Mouse (Mus musculus) limb, embryonic 11.5 days (tissue): ENCODE data around the gene Lck. TPM values are rescaled to one million over a fixed set of nuclear protein-coding genes. Genes with fewer than 3 reads are reported as not detected.

Experiments
- ATAC-seq: fragments of 200-750 bp; cut with Nextera tagmentation; 2 replicates; pipeline ENCODE4 v1.8.0; 2017; ENCODE audit warnings: low read depth; ENCODE audit not compliant: insufficient number of reproducible peaks, low FRiP score, low TSS enrichment
- DNase-seq: peaks from one replicate; pipeline ENCODE4 v3.0.0-alpha.2; 2015; ENCODE audit warnings: low spot score
- H3K27ac ChIP-seq: fragments of 300-500 bp; sonication (generic); replicated peaks from 2 replicates; pipeline ENCODE4 v1.5.1; 2014; ENCODE audit warnings: low read depth, mild to moderate bottlenecking, low read length
- H3K27me3 ChIP-seq: fragments of 300-500 bp; sonication (generic); 2 replicates; pipeline ENCODE4 v1.6.1; 2014; ENCODE audit warnings: mild to moderate bottlenecking, low read length, mixed read lengths; ENCODE audit not compliant: control insufficient read depth, insufficient read depth
- H3K36me3 ChIP-seq: fragments of 300-500 bp; sonication (generic); 2 replicates; pipeline ENCODE4 v1.6.1; 2014; ENCODE audit warnings: mild to moderate bottlenecking, low read length, moderate library complexity, mixed read lengths; ENCODE audit not compliant: control insufficient read depth, insufficient read depth
- H3K4me1 ChIP-seq: fragments of 300-500 bp; sonication (generic); 2 replicates; pipeline ENCODE4 v1.6.1; 2014; ENCODE audit warnings: low read length, mixed read lengths; ENCODE audit not compliant: control insufficient read depth, insufficient read depth
- H3K4me2 ChIP-seq: fragments of 300-500 bp; sonication (generic); 2 replicates; pipeline ENCODE4 v1.6.1; 2014; ENCODE audit warnings: low read depth, mild to moderate bottlenecking, moderate library complexity; ENCODE audit not compliant: severe bottlenecking
- H3K4me3 ChIP-seq: fragments of 300-500 bp; sonication (generic); 2 replicates; pipeline ENCODE4 v1.5.1; 2014; ENCODE audit warnings: low read depth, low read length
- H3K9ac ChIP-seq: fragments of 300-500 bp; sonication (generic); 2 replicates; pipeline ENCODE4 v1.6.1; 2014; ENCODE audit warnings: mild to moderate bottlenecking, low read length
- H3K9me3 ChIP-seq: fragments of 300-500 bp; sonication (generic); 2 replicates; pipeline ENCODE4 v1.6.1; 2016; ENCODE audit warnings: low read length; ENCODE audit not compliant: control insufficient read depth
- WGBS: fragments of 180-500 bp; shearing (Covaris S2); extraction: QIAGEN DNeasy Blood & Tissue Kit; methylation state at CpG from one replicate; pipeline ENCODE4 v1.1.7; 2014; 5-methylcytosine and 5-hydroxymethylcytosine counted together
- polyA plus RNA-seq: library from polyadenylated mRNA; unstranded; fragments of >200 nt; fragmentation: Nextera tagmentation; extraction: Ambion mirVana; gene quantifications from 2 replicates; pipeline ENCODE4 v1.2.1, GENCODE M21; 2014

Gene Lck
- polyA plus RNA-seq, 1 experiment from 2014 or later: 10.7 TPM

DNA sequence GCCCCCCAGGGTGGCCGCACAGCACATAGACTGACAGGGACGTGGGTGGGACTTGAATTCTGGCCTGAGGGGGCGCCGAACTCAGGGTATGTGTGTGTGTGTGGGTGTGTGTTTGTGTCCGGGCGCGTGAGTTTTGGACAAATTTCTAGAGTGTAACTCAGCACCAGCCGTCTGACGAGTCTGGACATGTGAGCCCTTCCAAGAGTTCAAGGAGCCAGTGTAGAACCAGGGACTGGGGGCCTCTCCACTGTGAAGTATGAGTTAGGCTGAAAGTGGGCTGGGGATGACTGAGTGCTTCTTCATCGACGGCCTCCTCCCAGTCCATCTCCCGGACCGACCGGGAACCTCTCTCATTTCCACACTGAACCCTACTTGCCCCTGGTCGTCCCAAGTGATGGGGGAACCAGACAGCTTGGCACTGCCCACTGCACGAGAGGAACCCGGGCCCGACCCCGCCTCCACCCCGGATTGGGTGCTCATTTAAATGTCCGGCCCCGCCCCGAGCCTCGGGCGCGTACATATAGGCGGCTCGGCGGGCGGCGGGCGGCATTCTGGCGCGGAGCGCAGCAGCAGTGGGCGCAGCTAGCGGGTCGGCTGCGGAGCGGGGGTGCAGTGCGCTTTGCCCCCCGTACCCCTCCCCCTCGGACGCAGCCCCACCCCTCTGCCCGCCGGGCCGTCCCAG lies 60.2 kb downstream of the Lck start, which contains the start of gene Marcksl1:
TSS of gene Marcksl1 (plus strand) at position 496 of the 682 bp plus-strand sequence.
- Histone ChIP-seq H3K4me1 (peaks cover 10% of the 10 kb centered on the region; the same call in 1 of the 2 replicates), H3K9ac (peak within 1 kb of the TSS; percentile 100)
- ATAC-seq: peak; percentile 82

DNA sequence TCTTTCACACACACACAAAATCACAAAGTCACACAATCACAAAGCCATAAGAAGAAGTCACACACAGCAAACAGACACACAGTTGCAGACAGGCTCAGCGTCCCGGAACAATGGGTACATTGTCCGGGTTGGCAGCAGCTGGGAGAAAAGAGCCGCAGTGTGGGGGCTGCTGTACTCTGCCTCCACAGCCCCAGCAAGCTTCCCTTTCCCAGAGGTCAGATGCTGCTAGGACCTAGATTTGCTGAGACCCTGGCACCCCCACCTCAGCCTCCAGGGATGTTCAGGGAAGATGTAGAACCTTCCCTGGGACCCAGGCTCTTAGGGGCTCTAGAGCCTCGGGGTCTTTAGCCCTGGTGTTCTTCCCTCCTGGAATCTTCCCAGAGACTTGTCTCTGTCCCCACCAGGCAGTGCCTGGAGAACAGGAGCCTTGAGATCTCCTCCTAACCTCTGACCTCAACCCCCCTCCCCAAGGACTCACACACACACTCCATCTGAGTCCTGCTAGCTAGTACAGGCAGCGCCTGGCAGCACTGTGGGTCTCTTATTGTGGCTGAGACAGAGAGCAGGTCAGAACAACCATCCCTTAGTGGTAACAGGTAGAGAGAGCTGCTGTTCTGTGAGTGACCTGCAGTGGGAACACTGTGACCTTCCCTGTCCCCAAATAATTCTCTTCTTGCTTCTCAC lies 61.9 kb downstream of the Lck start:
- 56% methylated on average over 6 of the region's 6 CpGs for WGBS
- H3K36me3 ChIP-seq: no peaks in the 10 kb centered on the region
- no peak for ATAC-seq
- H3K27me3 ChIP-seq: no peaks in the 10 kb centered on the region
- no peaks in the 10 kb centered on the region for H3K9me3 ChIP-seq
- no peak overlapping the region for H3K4me3 ChIP-seq
- H3K4me2 ChIP-seq: peak overlapping the region; percentile 5; the same call in 1 of the 2 replicates
- no peak for DNase-seq
- H3K27ac ChIP-seq: peak overlapping the region; percentile 30; the same call in 1 of the 2 replicates
- peak overlapping the region; percentile 17; the same call in 1 of the 2 replicates for H3K9ac ChIP-seq
- H3K4me1 ChIP-seq: peaks cover 10% of the 10 kb centered on the region; the same call in 1 of the 2 replicates

More for the DNA sequence above, 60.2 kb downstream of the Lck start, which contains the start of gene Marcksl1:
- Histone ChIP-seq H3K27ac (peak within 1 kb of the TSS; percentile 97), H3K4me3 (peak within 1 kb of the TSS; percentile 97), H3K36me3 (peaks cover 10% of the 10 kb centered on the region; the same call in 1 of the 2 replicates), H3K9me3 (no peaks in the 10 kb centered on the region), H3K27me3 (no peaks in the 10 kb centered on the region), H3K4me2 (peak within 1 kb of the TSS; percentile 77)
- 5% methylated on average over 43 of the region's 47 CpGs for WGBS
- DNase-seq: peak; percentile 96

DNA sequence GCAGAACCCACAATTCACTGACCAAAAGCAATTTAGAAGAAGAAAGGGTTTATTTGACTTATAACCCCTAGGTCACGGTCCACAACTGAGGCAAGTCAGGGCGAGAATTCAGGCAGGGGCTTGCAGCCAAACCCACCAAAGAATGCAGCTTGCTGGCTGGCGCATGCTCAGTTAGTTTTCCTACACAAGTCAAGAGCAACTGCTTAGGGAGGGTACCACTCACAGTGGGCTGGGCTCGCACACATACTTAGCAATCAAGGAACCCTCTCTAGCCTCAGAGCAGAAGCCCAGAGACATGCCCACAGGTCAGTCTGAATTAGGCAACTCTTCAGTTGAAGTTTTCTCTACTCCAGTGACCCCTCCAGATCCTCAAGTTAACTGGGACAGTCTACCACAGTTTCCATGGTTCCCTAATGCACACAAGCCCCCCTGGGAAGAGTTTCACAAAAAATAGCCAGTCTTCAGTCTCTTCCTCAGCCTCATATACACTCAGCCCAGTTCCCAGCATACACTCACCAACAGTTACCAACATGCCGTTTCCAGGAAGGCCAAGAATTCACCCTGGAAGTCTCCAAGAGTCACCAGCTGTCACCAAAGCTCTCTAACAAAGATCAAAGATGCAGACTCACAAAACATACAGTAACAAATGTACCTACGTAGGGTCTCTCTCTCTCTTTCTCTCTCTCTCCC lies 62.6 kb downstream of the Lck start:
- 62% methylated on average over 6 of the region's 6 CpGs for WGBS
- Histone ChIP-seq H3K9ac (peak overlapping the region; percentile 17; the same call in 1 of the 2 replicates), H3K27me3 (no peaks in the 10 kb centered on the region), H3K4me3 (no peak overlapping the region), H3K36me3 (no peaks in the 10 kb centered on the region), H3K4me2 (no peak overlapping the region), H3K27ac (peak overlapping the region; percentile 30), H3K9me3 (no peaks in the 10 kb centered on the region), H3K4me1 (peaks cover 10% of the 10 kb centered on the region; the same call in 1 of the 2 replicates)
- DNase-seq: no peak
- ATAC-seq: no peak

DNA sequence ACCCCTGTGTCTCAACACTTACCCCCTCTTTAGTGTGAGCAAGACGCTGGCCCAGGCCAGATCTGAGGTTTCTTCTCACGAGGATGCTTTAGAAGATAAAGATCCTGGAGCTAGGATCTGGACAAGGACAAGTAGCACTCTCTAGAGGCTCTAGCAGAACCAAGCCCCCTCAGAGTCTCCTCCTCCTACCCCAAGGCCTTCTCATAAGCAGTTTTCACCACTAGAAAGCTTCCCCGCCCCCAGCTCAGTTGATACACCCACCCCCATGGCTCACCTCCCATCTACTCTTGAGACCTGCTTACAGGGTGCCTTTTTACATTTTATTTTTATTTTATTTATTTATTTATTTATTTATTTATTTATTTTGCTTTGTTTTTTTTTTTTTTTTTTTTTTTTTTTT lies 63.8 kb downstream of the Lck start:
- Histone ChIP-seq H3K27me3 (no peaks in the 10 kb centered on the region), H3K9ac (no peak overlapping the region), H3K27ac (no peak overlapping the region), H3K4me3 (no peak overlapping the region), H3K36me3 (no peaks in the 10 kb centered on the region), H3K4me1 (peaks cover 10% of the 10 kb centered on the region; the same call in 1 of the 2 replicates), H3K9me3 (no peaks in the 10 kb centered on the region), H3K4me2 (no peak overlapping the region)
- ATAC-seq (no peak), DNase-seq (no peak)
- WGBS: 70% methylated on average over 3 of the region's 3 CpGs

DNA sequence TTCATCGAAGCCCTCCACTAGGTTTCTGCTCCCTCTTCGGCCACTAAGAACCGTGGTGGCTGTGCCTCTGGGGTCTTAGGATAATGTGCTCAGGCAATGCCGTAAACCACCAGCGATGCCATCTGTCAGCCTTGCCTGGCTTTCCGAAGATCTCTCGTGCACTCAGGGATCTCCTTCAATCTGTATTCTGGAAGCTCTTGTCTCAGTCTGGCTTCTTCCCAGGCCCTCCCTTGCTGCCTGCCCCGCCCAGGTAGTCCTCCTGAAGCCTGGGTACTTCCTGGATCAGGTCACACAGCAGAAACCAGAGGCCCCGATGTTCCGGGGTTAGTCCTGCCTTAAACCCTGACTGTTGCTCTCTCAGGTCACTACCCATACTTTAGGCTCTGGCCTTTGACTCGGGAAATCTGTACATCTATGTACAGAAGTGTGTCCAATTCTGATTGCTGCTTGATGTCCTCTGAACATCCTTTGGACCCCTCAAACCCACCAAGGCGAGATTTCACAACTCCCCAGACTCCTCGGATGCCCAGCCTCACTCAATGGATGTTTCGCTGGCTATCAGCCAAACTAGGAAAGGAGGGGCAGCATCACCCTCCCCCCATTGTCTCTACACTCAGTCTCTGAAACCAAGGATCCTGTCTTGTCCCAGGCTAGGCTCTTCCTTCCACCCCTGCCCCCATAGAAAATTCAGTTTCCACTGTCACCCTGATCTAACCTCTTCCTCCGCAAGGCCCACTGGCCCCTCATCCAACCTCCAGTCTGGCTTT lies 64.4 kb downstream of the Lck start:
- Histone ChIP-seq H3K36me3 (no peaks in the 10 kb centered on the region), H3K4me1 (peaks cover 10% of the 10 kb centered on the region; the same call in 1 of the 2 replicates), H3K4me3 (no peak overlapping the region), H3K27ac (no peak overlapping the region), H3K27me3 (no peaks in the 10 kb centered on the region), H3K4me2 (no peak overlapping the region), H3K9me3 (no peaks in the 10 kb centered on the region), H3K9ac (no peak overlapping the region)
- no peak for ATAC-seq
- 64% methylated on average over 15 of the region's 15 CpGs for WGBS
- no peak for DNase-seq

DNA sequence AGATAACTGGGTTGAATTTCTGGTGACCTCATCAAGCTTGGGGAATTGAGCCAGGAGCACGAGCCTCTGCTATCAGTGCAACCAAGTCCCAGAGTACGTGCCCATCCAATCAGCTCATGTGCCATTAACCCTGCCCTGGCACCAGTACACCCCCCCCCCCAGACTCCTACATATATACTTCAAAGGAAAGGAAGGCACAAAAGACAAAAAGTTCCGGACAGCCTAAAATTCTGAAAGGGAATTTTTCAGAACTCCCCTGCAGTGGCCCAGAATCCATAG lies 65.3 kb downstream of the Lck start:
- Histone ChIP-seq H3K4me3 (no peak overlapping the region), H3K36me3 (no peaks in the 10 kb centered on the region), H3K27ac (no peak overlapping the region), H3K27me3 (no peaks in the 10 kb centered on the region), H3K9ac (no peak overlapping the region), H3K4me1 (peaks cover 10% of the 10 kb centered on the region; the same call in 1 of the 2 replicates), H3K9me3 (no peaks in the 10 kb centered on the region), H3K4me2 (no peak overlapping the region)
- ATAC-seq (no peak), DNase-seq (no peak)
- WGBS: 65% methylated on average over 3 of the region's 3 CpGs

DNA sequence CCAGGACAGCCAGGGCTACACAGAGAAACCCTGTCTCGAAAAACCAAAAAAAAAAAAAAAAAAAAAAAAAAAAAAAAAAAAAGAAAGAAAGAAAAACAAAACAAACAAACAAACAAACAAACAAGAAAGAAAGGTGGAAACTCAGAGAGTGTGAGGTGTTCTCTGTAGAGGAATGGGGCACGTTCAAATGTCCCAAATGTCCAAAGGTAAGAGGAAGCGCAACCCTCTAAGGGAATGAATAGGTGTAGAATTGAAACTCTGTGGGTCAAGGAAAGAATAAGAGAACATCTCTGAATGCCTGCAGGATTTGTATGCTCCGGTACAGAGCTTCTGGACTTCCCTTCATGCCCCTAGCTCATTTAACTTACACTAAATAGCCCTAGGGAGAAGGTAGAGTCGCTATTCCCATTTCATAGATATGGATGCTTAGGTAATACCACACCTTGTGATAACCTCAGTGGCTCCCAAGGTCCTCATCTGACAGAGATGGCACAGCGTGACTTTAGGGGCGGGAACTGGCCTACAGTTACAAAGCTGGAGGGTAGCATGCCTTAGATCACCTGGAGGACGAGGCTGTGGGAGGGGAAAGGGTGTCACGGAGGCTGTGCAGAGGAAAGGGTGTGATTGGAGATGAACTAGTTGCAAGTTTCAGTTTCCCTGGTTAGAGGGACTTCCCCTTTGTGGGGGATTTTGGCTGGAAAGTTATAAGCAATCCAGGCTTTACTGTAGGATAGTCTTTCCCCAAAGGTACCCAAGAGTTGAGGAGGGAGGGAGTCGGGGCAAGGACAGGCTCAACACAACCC lies 65.8 kb downstream of the Lck start:
- Histone ChIP-seq H3K4me1 (peaks cover 10% of the 10 kb centered on the region; the same call in 1 of the 2 replicates), H3K27ac (no peak overlapping the region), H3K4me2 (no peak overlapping the region), H3K27me3 (no peaks in the 10 kb centered on the region), H3K9ac (no peak overlapping the region), H3K9me3 (no peaks in the 10 kb centered on the region), H3K4me3 (no peak overlapping the region), H3K36me3 (no peaks in the 10 kb centered on the region)
- DNase-seq (no peak), ATAC-seq (no peak)
- 60% methylated on average over 9 of the region's 10 CpGs for WGBS
